Mouse (Mus musculus): ENCODE data around the gene Cyp4f40.

DNA sequence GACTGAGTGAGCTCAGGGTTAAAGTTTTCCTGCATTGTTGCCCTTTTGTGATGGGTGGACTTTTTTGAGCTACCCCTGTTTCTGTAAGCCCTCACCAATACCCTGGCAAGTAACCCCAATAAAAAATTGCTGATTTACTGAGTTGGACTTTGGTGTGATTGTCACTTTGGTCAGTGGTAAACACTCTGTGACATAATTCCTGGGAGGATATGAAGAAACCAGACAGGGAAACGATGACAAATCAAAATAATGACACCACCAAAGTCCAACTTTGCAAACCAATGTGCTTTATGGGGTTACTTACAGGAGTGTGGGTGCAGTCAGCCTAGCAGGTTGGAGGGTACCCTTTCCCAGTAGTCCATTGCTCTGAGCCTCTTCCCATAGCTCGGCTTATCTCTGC lies 21.5 kb upstream of the Cyp4f40 start:
- TF ChIP-seq CTCF (IDR thresholded peaks at IDR 0.05; ENCODE audit: low read depth, low read length) = no peak
- TF ChIP-seq GATA1 (IDR thresholded peaks at IDR 0.05; ENCODE audit: borderline replicate concordance, low read length) = no peak
- no peak for TF ChIP-seq TAL1 (conservative IDR thresholded peaks at IDR 0.05; ENCODE audit: low read depth, low read length)

Data from G1E (cell line).